Mouse (Mus musculus) forebrain, embryonic 13.5 days (tissue): Measurements from ENCODE around the gene Prcd. TPM values are rescaled to one million over a fixed set of nuclear protein-coding genes. Genes with fewer than 3 reads are reported as not detected.
"Not testable (repeated sequence)": the region's sequence is repeated elsewhere in the genome, so short reads cannot be mapped to it uniquely, and the experiment has no call there.

ENCODE experiments used
- ATAC-seq: fragments of 200-750 bp; cut with Nextera tagmentation; 2 replicates; pipeline ENCODE4 v1.8.0; 2017
- H3K27ac ChIP-seq: fragments of 300-500 bp; sonication (generic); 2 replicates; pipeline ENCODE4 v1.5.1; 2015; ENCODE audit warnings: inconsistent platforms, mild to moderate bottlenecking, moderate library complexity
- H3K27me3 ChIP-seq: fragments of 300-500 bp; sonication (generic); 2 replicates; pipeline ENCODE4 v1.6.1; 2015; ENCODE audit warnings: mild to moderate bottlenecking, inconsistent platforms
- H3K36me3 ChIP-seq: fragments of 300-500 bp; sonication (generic); 2 replicates; pipeline ENCODE4 v1.6.1; 2015; ENCODE audit warnings: mild to moderate bottlenecking, inconsistent platforms; ENCODE audit not compliant: poor library complexity, severe bottlenecking
- H3K4me1 ChIP-seq: fragments of 300-500 bp; sonication (generic); 2 replicates; pipeline ENCODE4 v1.6.1; 2015; ENCODE audit warnings: inconsistent platforms
- H3K4me2 ChIP-seq: fragments of 300-500 bp; sonication (generic); 2 replicates; pipeline ENCODE4 v1.6.1; 2015; ENCODE audit warnings: inconsistent platforms, mild to moderate bottlenecking, moderate library complexity
- H3K4me3 ChIP-seq: fragments of 300-500 bp; sonication (generic); 2 replicates; pipeline ENCODE4 v1.5.1; 2015; ENCODE audit warnings: mild to moderate bottlenecking, inconsistent platforms
- H3K9ac ChIP-seq: fragments of 300-500 bp; sonication (generic); 2 replicates; pipeline ENCODE4 v1.6.1; 2015; ENCODE audit warnings: mild to moderate bottlenecking, inconsistent platforms
- H3K9me3 ChIP-seq: fragments of 300-500 bp; sonication (generic); replicated peaks from 2 replicates; pipeline ENCODE4 v1.6.1; 2016; ENCODE audit warnings: inconsistent platforms
- WGBS: fragments of 180-500 bp; shearing (Covaris S2); methylation state at CpG from one replicate; pipeline ENCODE4 v1.1.7; 2015; 5-methylcytosine and 5-hydroxymethylcytosine counted together
- polyA plus RNA-seq: library from polyadenylated mRNA; unstranded; fragments of >200 nt; fragmentation: Nextera tagmentation; extraction: Ambion mirVana; gene quantifications from 2 replicates; pipeline ENCODE4 v1.2.1, GENCODE M21; 2015

Gene Prcd
- polyA plus RNA-seq, 1 experiment from 2014 or later = 0.80 TPM

GRCm38 (mm10) chr11:116675429-116675828 is 22.1 kb downstream of the Prcd start:
- not testable (repeated sequence) for H3K9me3 ChIP-seq, H3K27ac ChIP-seq, H3K4me3 ChIP-seq, H3K4me2 ChIP-seq, ATAC-seq, H3K27me3 ChIP-seq, H3K9ac ChIP-seq
- H3K4me1 ChIP-seq = peaks cover 35% of the 10 kb centered on the region
- 80% methylated on average over 6 of the region's 6 CpGs for WGBS
- peaks cover 70% of the 10 kb centered on the region for H3K36me3 ChIP-seq

GRCm38 (mm10) chr11:116676175-116676976 is 23.0 kb downstream of the Prcd start:
- no peak for ATAC-seq
- Histone ChIP-seq H3K9me3 (no peaks in the 10 kb centered on the region), H3K4me2 (no peak overlapping the region), H3K4me1 (peaks cover 27% of the 10 kb centered on the region), H3K27ac (no peak overlapping the region; the same call in 1 of the 2 replicates), H3K27me3 (no peaks in the 10 kb centered on the region), H3K4me3 (no peak overlapping the region), H3K9ac (no peak overlapping the region), H3K36me3 (peaks cover 78% of the 10 kb centered on the region)
- 92% methylated on average over 14 of the region's 14 CpGs for WGBS

- Histone ChIP-seq H3K4me1 (peaks cover 18% of the 10 kb centered on the region), H3K4me2 (no peak overlapping the region), H3K9ac (no peak overlapping the region), H3K27me3 (no peaks in the 10 kb centered on the region), H3K36me3 (peaks cover 86% of the 10 kb centered on the region), H3K4me3 (no peak overlapping the region), H3K27ac (no peak overlapping the region), H3K9me3 (no peaks in the 10 kb centered on the region)
- 92% methylated on average over 8 of the region's 8 CpGs for WGBS
- ATAC-seq = no peak
These were observed 24.5 kb downstream of the Prcd start for GRCm38 (mm10) chr11:116677711-116678441.

GRCm38 (mm10) chr11:116679148-116679547 is 25.8 kb downstream of the Prcd start:
- no peak overlapping the region for H3K9ac ChIP-seq
- no peak overlapping the region for H3K4me3 ChIP-seq
- no peak overlapping the region for H3K27ac ChIP-seq
- 89% methylated on average over 6 of the region's 6 CpGs for WGBS
- peaks cover 82% of the 10 kb centered on the region for H3K36me3 ChIP-seq
- H3K4me2 ChIP-seq = no peak overlapping the region
- no peaks in the 10 kb centered on the region for H3K9me3 ChIP-seq
- H3K4me1 ChIP-seq = 0 out of 2 replicates have a peak, but pooled peaks cover 6% of the 10 kb centered on the region
- ATAC-seq = no peak
- no peaks in the 10 kb centered on the region for H3K27me3 ChIP-seq

DNA sequence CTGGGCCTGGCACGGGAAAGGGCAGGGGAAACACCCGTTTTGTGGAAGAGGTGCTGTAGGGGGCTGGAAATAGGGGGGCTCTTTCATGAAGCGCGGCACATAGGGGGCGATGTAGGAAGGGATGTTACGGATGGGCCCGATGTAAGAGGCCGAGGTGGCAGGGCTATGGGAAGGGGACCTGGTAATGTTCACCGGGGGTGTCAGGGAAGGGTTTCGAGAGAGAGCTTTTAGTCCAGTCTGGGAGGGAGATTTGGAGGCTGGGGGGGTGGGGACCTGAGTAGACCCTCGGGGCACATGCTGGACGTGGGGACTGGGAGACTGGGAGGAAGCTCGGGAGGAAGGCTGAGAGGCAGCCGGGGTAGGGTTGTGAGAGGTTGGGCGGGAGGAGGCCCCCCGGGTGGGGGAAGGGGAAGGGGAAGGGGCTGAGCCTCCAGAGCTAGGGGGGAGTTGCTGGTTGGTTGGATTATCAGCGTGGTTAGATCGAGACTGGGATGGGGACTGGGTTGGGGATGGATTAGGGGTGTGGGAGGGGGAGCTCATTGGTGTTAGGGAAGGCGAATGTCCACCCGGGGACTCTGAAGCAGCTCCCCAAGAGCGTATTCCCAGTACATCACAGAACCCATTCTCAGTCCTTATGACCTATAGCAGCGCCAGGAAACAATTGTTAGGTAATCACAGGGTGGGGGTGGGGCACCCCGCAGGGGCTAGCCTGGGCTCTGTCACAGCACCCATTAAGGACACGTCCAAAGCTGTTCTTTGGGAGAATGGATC is 27.2 kb downstream of the Prcd start:
- WGBS = 81% methylated on average over 24 of the region's 24 CpGs

GRCm38 (mm10) chr11:116681147-116681546 is 27.8 kb downstream of the Prcd start:
- Histone ChIP-seq H3K9me3 (no peaks in the 10 kb centered on the region), H3K27me3 (no peaks in the 10 kb centered on the region), H3K36me3 (peaks cover 71% of the 10 kb centered on the region), H3K27ac (no peak overlapping the region), H3K4me2 (no peak overlapping the region), H3K4me3 (no peak overlapping the region), H3K4me1 (no peaks in the 10 kb centered on the region), H3K9ac (no peak overlapping the region)
- 80% methylated on average over 4 of the region's 4 CpGs for WGBS
- ATAC-seq = no peak

More for the DNA sequence above, 27.2 kb downstream of the Prcd start:
- no peaks in the 10 kb centered on the region for H3K9me3 ChIP-seq
- H3K27me3 ChIP-seq = no peaks in the 10 kb centered on the region
- H3K4me1 ChIP-seq = no peaks in the 10 kb centered on the region
- no peak for ATAC-seq
- H3K4me2 ChIP-seq = no peak overlapping the region
- no peak overlapping the region for H3K9ac ChIP-seq
- no peak overlapping the region for H3K27ac ChIP-seq
- H3K4me3 ChIP-seq = no peak overlapping the region
- peaks cover 77% of the 10 kb centered on the region for H3K36me3 ChIP-seq

- Histone ChIP-seq H3K27me3 (no peaks in the 10 kb centered on the region), H3K9ac (no peak overlapping the region), H3K4me2 (no peak overlapping the region), H3K4me1 (no peaks in the 10 kb centered on the region), H3K9me3 (no peaks in the 10 kb centered on the region), H3K36me3 (peaks cover 56% of the 10 kb centered on the region), H3K27ac (no peak overlapping the region), H3K4me3 (no peak overlapping the region)
- WGBS = 89% methylated on average over 14 of the region's 14 CpGs
- ATAC-seq = no peak
These were observed 29.3 kb downstream of the Prcd start for GRCm38 (mm10) chr11:116682501-116683144.

- Histone ChIP-seq H3K4me2 (no peak overlapping the region), H3K4me1 (no peaks in the 10 kb centered on the region), H3K4me3 (no peak overlapping the region), H3K27ac (no peak overlapping the region), H3K9me3 (no peaks in the 10 kb centered on the region), H3K9ac (no peak overlapping the region), H3K36me3 (peaks cover 46% of the 10 kb centered on the region), H3K27me3 (no peaks in the 10 kb centered on the region)
- 85% methylated on average over 4 of the region's 4 CpGs for WGBS
- no peak for ATAC-seq
These were observed 30.4 kb downstream of the Prcd start for GRCm38 (mm10) chr11:116683777-116684176.

DNA sequence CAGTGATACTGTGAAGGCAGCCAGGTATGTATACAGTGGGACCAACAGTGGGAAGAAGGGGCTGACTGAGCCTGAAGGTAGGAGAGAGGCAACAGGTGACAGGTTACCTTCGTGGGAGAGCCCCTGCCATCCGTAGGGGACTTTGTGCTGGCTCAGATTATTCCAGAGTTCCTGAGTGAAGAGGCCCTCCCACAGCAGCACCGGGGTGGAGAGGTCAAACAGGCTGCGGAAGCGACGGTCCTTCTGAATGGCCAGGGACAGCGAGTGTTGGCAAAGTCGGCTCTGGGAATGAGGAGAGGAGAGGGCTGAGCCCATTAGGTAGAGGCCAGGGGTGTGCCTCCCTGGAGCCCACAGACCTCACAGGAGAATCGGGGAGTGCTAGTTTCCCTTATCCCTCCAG is 32.4 kb downstream of the Prcd start:
- 78% methylated on average over 9 of the region's 9 CpGs for WGBS
- H3K4me3 ChIP-seq = no peak overlapping the region
- H3K4me2 ChIP-seq = no peak overlapping the region
- H3K36me3 ChIP-seq = peaks cover 33% of the 10 kb centered on the region
- no peak overlapping the region for H3K27ac ChIP-seq
- H3K9me3 ChIP-seq = no peaks in the 10 kb centered on the region
- no peaks in the 10 kb centered on the region for H3K27me3 ChIP-seq
- no peaks in the 10 kb centered on the region for H3K4me1 ChIP-seq
- no peak overlapping the region for H3K9ac ChIP-seq
- no peak for ATAC-seq

GRCm38 (mm10) chr11:116687897-116688296 is 34.6 kb downstream of the Prcd start:
- H3K4me1 ChIP-seq = no peaks in the 10 kb centered on the region
- no peaks in the 10 kb centered on the region for H3K9me3 ChIP-seq
- H3K27ac ChIP-seq = no peak overlapping the region
- peaks cover 17% of the 10 kb centered on the region for H3K36me3 ChIP-seq
- 78% methylated on average over 8 of the region's 8 CpGs for WGBS
- H3K27me3 ChIP-seq = peaks cover 4% of the 10 kb centered on the region; the same call in 1 of the 2 replicates
- H3K9ac ChIP-seq = no peak overlapping the region
- no peak overlapping the region for H3K4me2 ChIP-seq
- no peak overlapping the region for H3K4me3 ChIP-seq
- ATAC-seq = no peak

DNA sequence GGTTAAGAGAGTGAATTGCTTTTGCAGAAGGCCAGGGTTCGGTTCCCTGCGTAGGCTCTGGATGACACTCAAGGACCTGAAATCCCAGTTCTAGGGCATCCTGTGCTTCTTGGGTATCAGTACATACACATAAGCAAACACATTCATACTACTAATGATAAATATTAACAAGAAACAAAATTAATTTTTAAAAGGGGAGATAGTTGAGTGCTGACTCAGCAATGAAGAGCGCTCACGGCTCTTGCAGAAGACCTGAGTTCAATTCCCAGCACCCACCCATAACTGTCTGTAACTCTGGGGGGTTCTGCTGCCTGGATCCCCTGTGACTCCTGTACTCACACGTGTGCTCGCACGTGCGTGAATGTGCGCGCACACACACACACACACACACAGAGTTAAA is 36.3 kb downstream of the Prcd start:
- WGBS = 94% methylated on average over 10 of the region's 10 CpGs
- Histone ChIP-seq H3K27ac (no peak overlapping the region), H3K4me3 (no peak overlapping the region), H3K4me1 (peaks cover 9% of the 10 kb centered on the region), H3K9ac (no peak overlapping the region), H3K27me3 (peaks cover 19% of the 10 kb centered on the region), H3K9me3 (no peaks in the 10 kb centered on the region), H3K4me2 (no peak overlapping the region), H3K36me3 (peaks cover 6% of the 10 kb centered on the region; the same call in 1 of the 2 replicates)
- ATAC-seq = no peak
